Mouse (Mus musculus) myocyte (in vitro differentiated cells): ENCODE measurements around the gene Olfr322.

ENCODE experiments used
- CEBPB ChIP-seq: IDR thresholded peaks from 2 replicates; pipeline ENCODE4 v1.6.1; 2011; ENCODE audit warnings: mild to moderate bottlenecking, moderate library complexity; ENCODE audit not compliant: poor library complexity, insufficient read depth, severe bottlenecking
- E2F4 ChIP-seq: IDR thresholded peaks from one replicate; pipeline ENCODE4 v1.6.1; 2011; ENCODE audit warnings: mild to moderate bottlenecking, control low read depth, moderate library complexity; ENCODE audit not compliant: insufficient read depth
- MAX ChIP-seq: IDR thresholded peaks from one replicate; pipeline ENCODE4 v1.6.1; 2011; ENCODE audit warnings: low read depth, mild to moderate bottlenecking, control low read depth
- MYOD1 ChIP-seq, 3 experiments: IDR thresholded peaks; one replicate each; pipeline ENCODE4 v1.6.1; 2011; ENCODE audit warnings: control low read depth in 2 of 3, low read depth in 2 of 3, mild to moderate bottlenecking in 2 of 3, moderate library complexity in 1 of 3; ENCODE audit not compliant: insufficient read length in 2 of 3, control insufficient read depth in 1 of 3
- MYOG ChIP-seq, 3 experiments: IDR thresholded peaks; one replicate each; pipeline ENCODE4 v1.6.1; 2011; ENCODE audit warnings: control low read depth in 2 of 3, low read depth in 2 of 3, mild to moderate bottlenecking in 2 of 3; ENCODE audit not compliant: insufficient read length in 2 of 3, control insufficient read depth in 1 of 3, insufficient read depth in 1 of 3
- POLR2A ChIP-seq: IDR thresholded peaks from one replicate; pipeline ENCODE4 v1.6.1; 2011; ENCODE audit warnings: low read depth, mild to moderate bottlenecking, control low read depth, moderate library complexity; ENCODE audit not compliant: insufficient read length
- POLR2AphosphoS2 ChIP-seq: IDR thresholded peaks from one replicate; pipeline ENCODE4 v1.6.1; 2011; ENCODE audit warnings: low read depth, control low read depth; ENCODE audit not compliant: insufficient read length
- REST ChIP-seq: IDR thresholded peaks from one replicate; pipeline ENCODE4 v1.6.1; 2011; ENCODE audit warnings: mild to moderate bottlenecking, control low read depth, moderate library complexity; ENCODE audit not compliant: insufficient read depth, insufficient read length
- SRF ChIP-seq: IDR thresholded peaks from one replicate; pipeline ENCODE4 v1.6.1; 2011; ENCODE audit warnings: low read depth; ENCODE audit not compliant: control insufficient read depth, insufficient read length
- TCF12 ChIP-seq: IDR thresholded peaks from one replicate; pipeline ENCODE4 v1.6.1; 2011; ENCODE audit warnings: mild to moderate bottlenecking, control low read depth; ENCODE audit not compliant: poor library complexity, insufficient read depth, severe bottlenecking
- TCF3 ChIP-seq: IDR thresholded peaks from one replicate; pipeline ENCODE4 v1.6.1; 2011; ENCODE audit warnings: low read depth, control low read depth; ENCODE audit not compliant: insufficient read length
- USF1 ChIP-seq: IDR thresholded peaks from one replicate; pipeline ENCODE4 v1.6.1; 2011; ENCODE audit warnings: low read depth, mild to moderate bottlenecking, control low read depth, moderate library complexity

DNA sequence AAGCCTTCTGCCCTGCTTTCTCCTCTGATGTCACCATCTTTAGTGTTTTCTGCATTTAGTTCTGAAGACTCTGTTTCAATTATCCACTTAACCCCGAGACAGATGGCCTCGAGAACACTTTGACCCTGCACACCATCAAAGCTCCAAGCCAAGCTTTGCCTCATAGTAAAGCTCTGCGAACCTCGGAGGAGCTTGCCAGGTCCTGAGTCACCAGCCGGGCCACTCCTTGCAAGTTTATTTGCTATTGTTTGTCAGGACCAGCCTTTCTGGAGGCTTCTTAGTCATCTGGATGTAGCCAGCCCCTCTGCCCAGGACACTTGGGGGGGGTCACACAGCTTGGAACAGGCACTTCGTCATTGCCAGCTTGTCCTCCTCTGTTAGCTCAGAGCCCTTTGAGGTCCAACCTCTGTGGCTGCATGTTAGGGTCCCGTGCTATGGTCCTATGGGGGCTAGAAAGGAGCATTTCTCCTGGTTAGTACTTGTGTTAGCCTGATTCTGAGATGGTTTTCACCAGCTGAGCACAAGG, 20.3 kb upstream of the Olfr322 start:
- TF ChIP-seq MAX = no peak
- TF ChIP-seq POLR2A = no peak
- no peak for TF ChIP-seq MYOD1 (IDR thresholded peaks at IDR 0.05; ENCODE audit: control insufficient read depth in 1 of 3, insufficient read length in 2 of 3, low read depth in 2 of 3)
- TF ChIP-seq MYOG (IDR thresholded peaks at IDR 0.05; ENCODE audit: control insufficient read depth in 1 of 3, insufficient read depth in 1 of 3, insufficient read length in 2 of 3, low read depth in 2 of 3) = no peak
- no peak for TF ChIP-seq E2F4
- TF ChIP-seq USF1 = no peak
- no peak for TF ChIP-seq CEBPB
- TF ChIP-seq POLR2AphosphoS2 = no peak
- TF ChIP-seq TCF12 = no peak
- TF ChIP-seq REST = no peak
- no peak for TF ChIP-seq SRF
- no peak for TF ChIP-seq TCF3
